Mouse (Mus musculus) adipocyte (in vitro differentiated cells): ENCODE data around the gene Mid1.
A peak's percentile ranks its signal among the peaks of the same experiment; 100 is the strongest.
"Not testable (repeated sequence)": the region's sequence is repeated elsewhere in the genome, so short reads cannot be mapped to it uniquely, and the experiment has no call there.

ENCODE experiments used
- DNase-seq: peaks from one replicate; pipeline ENCODE4 v3.0.0-alpha.2; 2016; ENCODE audit warnings: low spot score

Mid1 gene

GRCm38 (mm10) chrX:169987368-169987837, 302.4 kb downstream of the Mid1 start:
- DNase-seq: not testable (repeated sequence)

- DNase-seq: not testable (repeated sequence)
Measured at GRCm38 (mm10) chrX:169988571-169989218, 303.7 kb downstream of the Mid1 start.

GRCm38 (mm10) chrX:169989219-169989595, 304.2 kb downstream of the Mid1 start:
- DNase-seq: peak; percentile 60

- DNase-seq: peak; percentile 57
Measured at GRCm38 (mm10) chrX:169989691-169990631, 305.0 kb downstream of the Mid1 start.

- DNase-seq: peak; percentile 98
Measured at GRCm38 (mm10) chrX:169991128-169991873, 306.3 kb downstream of the Mid1 start.

GRCm38 (mm10) chrX:169992086-169992930, 307.3 kb downstream of the Mid1 start:
- peak; percentile 43 for DNase-seq

GRCm38 (mm10) chrX:169992951-169993547, 308.1 kb downstream of the Mid1 start:
- peak; percentile 44 for DNase-seq

- peak; percentile 59 for DNase-seq
Measured at GRCm38 (mm10) chrX:169994011-169994865, 309.2 kb downstream of the Mid1 start.

- peak; percentile 85 for DNase-seq
Measured at GRCm38 (mm10) chrX:169994866-169995711, 310.1 kb downstream of the Mid1 start.

GRCm38 (mm10) chrX:169995909-169996521, 311.0 kb downstream of the Mid1 start:
- peak; percentile 67 for DNase-seq

- DNase-seq: peak; percentile 97
Measured at GRCm38 (mm10) chrX:169996926-169997325, 311.9 kb downstream of the Mid1 start.

GRCm38 (mm10) chrX:169997456-169997853, 312.5 kb downstream of the Mid1 start:
- DNase-seq: not testable (repeated sequence)

- DNase-seq: peak; percentile 100
Measured at GRCm38 (mm10) chrX:169997854-169998456, 313.0 kb downstream of the Mid1 start.

GRCm38 (mm10) chrX:169998559-169999219, 313.7 kb downstream of the Mid1 start:
- DNase-seq: not testable (repeated sequence)

- DNase-seq: not testable (repeated sequence)
Measured at GRCm38 (mm10) chrX:169999226-169999883, 314.4 kb downstream of the Mid1 start.

- not testable (repeated sequence) for DNase-seq
Measured at GRCm38 (mm10) chrX:169999912-170000641, 315.1 kb downstream of the Mid1 start.
